Mouse (Mus musculus) ES-CJ7 (cell line): ENCODE measurements around the gene Tbc1d14.

Source experiments
- DNase-seq: peaks from one replicate; pipeline ENCODE4 v3.0.0; 2011; ENCODE audit warnings: low read depth, low spot score

Gene Tbc1d14

DNA sequence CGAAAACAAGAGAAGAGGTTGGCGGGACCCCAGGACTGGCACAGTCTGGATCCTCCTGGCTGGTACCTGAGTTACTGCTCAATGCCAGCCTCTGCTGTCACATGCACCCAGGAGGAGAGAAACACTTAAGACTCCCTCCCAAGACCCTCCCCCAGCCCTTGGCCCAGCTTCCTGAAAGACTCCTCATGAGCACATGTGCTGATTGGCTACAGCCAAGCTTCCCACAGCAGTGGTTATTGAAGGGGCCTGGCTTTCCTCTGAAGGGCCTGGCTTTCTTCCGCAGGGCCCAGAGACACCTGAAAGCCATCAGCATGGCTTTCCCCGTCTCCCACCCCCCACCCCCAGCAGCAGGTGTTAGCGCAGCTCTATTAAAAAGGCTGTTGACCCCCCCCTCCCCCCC, at the start of gene Tbc1d14:
TSS of gene Tbc1d14 (minus strand) at position 101 of the 400 bp plus-strand sequence.
- DNase-seq = peak; percentile 42

DNA sequence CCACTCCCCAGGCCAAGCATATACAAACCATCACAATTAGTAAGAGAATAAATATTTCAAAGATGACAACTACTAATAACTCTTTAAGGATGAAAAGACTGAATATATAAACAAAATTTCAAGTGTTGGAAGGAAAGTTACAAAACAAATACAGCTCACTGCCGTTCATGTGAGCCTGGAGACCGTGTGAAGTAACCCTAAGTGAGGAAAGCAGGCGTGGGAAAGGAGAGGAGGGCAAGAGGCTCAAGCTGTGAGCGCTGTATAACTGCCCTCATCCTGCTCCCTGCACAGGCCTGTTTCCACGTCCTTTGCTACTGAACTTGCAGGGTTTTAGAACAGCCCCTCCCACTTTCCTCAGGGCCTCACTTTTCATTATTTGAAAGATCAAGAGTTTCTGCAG, 32.5 kb upstream of the Tbc1d14 start:
- no peak for DNase-seq

DNA sequence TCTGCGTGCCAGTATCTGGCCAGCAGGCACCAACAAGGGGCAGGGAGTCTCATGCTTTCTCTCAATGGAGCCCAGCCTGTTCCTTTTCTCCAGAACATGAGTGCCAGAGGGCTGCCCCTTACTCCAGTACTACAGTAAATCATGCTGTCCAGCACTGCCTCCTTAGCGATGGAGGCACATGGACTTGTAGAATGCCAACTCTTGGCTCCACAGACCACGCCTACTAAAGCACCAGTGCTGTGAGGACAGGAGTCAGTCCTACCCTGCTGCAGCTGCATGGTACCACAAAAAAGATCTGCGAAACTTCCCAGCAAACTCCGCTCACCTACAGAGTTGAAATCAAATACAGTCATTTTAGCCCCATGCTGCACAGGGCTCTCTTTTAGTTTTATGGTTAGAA, 30.6 kb upstream of the Tbc1d14 start:
- no peak for DNase-seq

DNA sequence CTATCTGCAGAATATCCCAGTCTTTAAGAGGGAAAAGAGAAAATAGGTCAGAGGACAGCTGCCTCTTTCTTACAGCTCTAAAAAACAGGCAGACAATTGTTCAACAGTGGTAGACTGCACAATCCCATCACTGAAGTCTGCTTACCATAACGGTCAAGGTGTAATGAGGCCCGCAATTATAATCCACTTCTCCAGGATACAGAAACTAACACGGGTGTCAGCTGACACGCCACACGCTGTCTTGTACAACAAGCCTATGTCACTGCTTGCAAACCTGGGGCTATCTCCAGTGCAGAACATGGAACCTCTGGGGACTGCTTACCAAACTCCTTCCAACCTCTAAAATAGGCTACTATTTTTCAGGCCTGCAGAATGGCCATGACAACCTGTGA, 28.0 kb upstream of the Tbc1d14 start:
- DNase-seq = no peak

DNA sequence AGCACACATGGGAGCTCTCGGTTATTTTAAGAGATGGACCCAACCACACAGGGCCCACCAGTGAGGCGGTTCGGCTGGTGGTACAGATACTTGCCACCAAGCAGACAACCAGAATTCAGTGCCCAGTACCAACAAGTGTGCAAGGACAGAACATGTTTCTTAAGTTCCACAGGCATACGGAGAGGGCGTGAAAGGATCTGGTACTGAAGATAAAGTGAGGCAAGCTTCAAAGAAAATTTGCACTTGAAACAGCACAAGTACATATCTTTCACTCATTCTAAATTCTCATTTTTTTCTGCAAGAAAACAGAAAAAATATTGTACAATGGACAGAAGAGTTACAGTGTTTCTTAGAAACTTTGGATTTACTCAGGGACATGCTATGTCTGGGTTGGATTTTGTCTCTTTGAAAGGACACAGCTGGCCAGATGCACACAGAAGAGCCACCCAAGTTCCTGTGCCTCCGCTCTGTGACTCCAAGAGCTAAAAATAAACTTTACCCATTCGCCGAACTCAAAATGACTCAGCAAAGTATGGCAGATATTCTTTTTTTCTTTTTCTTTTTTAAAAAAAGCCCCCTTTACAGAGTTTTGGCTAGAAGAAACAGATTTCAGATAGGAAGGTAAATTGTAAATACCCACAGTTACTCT, 27.5 kb upstream of the Tbc1d14 start:
- no peak for DNase-seq

DNA sequence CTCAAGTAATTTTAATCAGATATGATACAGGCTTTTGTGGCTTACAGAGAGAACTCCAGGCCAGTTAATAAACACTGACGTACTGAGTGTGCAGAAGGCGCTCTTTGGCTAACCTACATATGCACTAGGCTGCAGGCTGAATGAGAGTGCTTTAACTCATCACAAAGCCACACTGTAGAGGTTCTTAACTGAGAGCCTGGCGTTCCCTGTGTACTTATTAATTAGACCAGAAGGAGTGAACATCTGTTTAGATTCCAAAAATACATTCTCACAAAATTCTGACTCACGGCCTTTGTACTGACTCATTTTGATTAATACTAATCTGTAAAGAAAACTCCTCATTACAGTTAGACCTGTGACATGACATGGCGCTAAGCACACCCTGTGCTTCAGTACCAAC, 25.8 kb upstream of the Tbc1d14 start:
- DNase-seq = no peak

DNA sequence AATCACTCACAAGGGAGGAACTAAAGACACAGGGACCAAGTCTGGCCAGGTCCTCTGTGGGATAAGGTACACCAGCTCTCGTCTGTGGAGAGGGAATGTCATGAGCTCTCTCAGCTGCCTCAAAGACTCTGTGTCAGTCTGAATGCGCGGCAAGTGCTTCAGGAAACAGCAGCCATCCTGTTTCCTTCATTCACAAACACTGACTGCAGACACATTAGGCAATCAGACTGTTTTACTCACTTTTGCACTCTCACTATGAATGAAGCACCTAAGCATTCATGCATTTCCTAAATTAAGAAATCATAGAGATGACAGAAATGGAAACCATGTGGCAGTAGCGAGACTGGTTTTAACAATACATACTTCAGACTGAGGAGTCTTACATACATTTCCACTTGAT, 25.3 kb upstream of the Tbc1d14 start:
- no peak for DNase-seq

DNA sequence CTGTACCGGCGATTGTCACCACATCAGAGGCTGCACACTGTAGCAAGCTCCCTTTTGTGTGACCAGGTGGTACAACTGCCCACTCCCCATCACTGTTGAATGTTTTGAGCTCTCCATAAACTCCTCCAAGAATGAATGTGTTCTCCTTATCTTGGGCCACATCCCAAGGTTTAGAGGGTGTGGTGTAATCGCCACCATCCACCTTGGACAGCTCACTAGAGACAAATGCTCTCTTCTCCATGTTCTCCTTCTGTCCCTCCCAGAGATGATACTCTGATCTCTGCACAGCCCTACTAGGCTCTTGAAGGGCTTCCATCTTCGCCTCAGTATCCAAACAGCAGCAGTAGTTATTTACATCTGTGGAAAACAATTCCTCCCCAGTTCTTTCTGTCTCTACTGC, 21.0 kb upstream of the Tbc1d14 start:
- no peak for DNase-seq

DNA sequence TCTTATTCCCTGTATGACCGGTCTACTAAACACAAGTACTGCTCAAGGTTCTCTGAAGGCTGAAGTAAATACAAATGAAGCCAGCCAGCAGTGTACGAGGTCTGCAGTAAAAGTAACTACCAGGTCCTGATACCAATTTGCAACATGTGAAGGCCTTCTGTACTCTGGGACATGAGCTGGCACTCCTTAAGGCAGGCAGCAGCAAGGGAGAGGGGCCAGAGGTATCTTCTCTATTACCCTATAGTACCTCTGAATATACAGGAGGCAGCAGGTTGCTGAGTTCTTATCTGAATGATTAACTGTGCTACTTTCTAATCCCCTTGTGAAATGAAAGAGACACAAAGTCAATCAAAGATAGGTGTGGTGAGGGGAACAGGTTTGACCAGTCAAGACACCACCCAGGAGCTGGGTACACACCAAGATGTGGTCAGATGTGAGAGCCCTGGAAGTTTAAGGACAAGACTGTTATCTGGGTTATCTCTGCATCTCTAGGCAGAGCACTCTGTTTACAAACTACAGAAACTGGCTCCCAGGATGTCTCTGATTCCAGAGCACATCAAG, 15.9 kb upstream of the Tbc1d14 start:
- DNase-seq = no peak

DNA sequence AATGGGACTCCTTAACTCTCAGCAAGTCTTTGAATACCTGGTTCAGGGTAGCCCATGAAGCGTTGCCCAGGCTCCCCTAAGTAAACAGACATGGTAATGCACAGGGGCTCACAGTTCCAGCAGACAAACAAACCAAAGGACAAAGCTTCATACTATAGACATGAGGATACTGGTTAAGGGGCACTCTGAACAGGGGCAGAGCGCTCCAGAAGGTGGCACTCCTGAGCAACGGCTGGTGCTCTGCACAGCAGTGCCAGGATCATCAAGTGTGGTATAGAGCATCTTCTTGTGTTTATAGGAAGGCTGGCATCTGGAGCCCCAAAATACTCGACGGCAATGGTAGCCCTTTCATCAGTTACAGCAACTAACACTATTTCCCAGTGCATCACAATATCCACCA, 10.0 kb upstream of the Tbc1d14 start:
- no peak for DNase-seq

DNA sequence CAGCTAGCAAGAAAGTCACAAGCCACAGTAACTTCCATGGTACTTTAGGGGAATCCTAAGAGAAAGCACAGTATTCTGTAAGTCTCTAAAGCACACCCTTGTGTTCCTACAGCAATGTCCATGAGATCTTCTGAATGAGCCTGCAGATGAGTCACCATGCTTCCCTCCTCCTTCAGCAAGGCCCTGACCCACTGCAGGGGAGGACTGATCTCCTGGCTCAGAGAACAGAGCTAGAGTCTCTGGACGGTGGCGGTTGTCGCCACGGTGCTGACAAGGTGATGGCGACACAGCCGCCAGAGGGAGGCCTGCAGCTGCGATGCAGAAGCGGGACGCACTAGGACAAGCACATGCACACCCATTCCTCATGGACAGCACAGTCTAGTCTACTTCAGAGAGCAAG, 9.0 kb upstream of the Tbc1d14 start:
- no peak for DNase-seq

DNA sequence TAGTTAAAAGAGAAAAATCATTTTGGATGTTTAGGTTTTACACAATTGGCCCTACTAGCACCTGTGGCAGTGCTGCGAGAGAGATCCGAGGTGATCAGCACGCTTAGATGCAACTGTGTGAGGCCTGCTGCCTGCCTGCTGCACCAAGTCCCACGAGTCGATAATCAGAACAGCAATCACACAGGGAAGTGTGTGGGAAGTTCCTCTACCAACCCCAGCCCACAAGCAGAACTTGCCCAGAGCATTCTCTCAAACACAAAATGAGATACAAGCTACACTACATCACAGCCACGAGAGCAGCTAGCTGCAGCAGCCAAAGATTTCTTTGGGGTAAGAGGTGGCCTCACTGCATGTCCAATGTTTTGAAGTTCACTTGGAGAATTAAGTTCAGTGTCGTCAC, 8.4 kb upstream of the Tbc1d14 start:
- no peak for DNase-seq

DNA sequence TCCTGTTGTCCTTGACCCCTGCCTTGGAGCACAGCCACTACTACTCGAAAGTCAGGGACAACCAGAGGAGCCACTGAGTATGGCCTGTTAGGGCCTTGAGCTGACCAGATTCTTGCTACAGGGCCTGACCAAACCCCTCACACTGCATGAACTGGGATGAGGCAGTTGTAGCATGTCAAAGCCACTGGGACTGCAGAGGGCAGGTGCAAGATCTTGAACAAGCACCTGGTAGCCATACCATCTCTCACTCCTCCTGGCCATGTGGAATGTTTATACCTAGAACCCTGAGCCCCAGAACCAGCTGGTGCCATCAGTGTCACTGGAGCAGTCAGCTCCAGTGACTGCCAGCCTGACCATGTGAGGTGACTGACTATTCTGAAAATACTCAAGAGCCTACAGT, 5.8 kb upstream of the Tbc1d14 start:
- no peak for DNase-seq

DNA sequence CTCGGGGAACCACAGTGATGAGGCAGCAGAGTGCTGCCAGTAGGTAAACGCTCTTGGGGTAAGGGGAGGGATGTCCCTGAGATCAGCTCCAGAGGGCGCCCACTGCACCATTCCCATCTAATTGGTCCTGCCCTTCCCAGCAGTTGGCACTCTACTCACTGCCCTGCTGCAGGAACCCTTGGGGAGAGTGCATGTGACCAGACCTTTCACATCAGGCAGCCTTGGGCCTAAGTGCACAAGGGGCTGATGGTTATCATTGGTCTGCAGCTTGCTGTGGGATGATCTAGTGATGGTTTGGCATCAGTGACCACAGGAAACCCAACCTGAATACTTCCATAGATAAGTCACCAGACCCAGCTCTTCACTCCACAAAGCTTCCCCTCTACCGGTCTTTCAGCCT, 4.6 kb upstream of the Tbc1d14 start:
- peak; percentile 15 for DNase-seq

DNA sequence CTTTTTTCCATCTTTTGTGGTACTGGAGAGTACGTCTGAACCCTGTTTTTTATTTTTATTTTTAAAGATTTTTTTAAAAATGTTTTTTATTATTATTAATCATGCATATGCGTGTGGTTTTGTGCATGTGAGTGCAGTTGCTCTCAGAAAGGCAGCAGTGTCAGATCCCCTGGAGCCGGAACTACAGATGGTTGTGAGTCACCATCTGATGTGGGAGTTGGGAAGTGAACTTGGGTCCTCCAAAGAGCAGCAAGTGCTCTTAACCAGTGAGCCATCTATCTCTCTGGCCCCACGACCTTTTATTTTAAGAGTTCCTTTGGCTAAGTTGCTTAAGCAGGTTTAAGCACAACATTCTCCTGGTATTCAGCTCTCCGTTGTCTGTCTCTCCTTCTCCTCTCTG, 3.1 kb upstream of the Tbc1d14 start:
- DNase-seq = no peak

DNA sequence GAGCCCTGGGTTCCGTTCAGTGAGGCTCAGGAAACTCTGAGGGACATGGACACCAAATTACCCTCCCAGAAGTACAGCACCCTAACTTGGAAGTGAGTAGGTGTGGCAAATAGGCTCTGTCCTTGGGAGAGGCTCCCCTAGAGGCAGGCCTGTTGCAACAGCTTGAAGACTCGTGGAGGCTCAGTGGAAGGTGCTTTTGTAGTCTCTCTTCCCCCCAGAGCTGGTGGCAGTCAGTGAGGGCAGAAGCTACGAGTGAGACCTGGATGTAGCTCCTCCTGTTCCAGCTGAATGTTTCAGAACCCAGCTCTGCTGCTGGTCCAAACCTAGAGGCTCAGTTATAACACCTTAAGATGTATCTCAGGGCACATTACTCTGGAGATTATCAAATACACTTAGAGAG, 2.0 kb upstream of the Tbc1d14 start:
- peak; percentile 25 for DNase-seq

DNA sequence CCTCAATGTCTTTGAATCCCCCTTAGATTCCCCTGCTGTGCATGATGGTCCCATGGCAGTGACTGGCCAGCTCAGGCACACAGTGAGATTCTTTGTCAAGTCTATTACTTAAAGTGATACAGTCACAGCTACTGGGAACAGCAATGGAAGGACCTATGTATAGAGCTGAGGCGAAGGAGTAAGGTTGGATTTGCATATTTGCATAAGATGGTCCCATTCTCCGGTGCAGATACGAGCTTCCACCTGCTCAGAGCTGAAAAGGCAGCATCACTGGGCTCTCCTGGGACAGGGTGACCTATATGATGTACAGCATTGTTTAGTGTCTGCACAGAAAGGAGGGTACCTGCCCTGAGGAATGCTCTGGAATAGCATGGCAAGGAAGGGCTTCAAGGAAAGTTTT, 1.3 kb upstream of the Tbc1d14 start:
- no peak for DNase-seq

DNA sequence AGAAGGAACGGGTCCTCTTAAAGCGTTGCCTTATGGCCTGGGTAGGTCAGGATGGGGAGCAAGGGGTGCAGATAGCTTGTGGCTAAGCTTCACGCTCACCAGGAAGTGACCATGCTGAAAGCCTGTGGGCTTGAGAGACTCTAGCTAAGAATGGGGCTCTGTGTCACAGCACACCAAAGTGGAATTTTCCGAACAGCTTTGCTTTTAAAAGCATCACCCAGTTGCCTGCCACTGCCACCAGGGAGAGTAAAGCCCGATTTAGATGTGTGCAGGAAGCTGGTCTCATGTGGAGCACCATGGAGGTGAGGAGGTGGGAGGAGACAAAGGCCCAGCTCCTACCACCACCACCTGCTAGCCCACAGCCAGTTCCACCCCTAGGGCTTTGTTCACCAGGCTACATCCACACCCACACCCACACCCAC, 2.6 kb downstream of the Tbc1d14 start:
- DNase-seq = no peak

DNA sequence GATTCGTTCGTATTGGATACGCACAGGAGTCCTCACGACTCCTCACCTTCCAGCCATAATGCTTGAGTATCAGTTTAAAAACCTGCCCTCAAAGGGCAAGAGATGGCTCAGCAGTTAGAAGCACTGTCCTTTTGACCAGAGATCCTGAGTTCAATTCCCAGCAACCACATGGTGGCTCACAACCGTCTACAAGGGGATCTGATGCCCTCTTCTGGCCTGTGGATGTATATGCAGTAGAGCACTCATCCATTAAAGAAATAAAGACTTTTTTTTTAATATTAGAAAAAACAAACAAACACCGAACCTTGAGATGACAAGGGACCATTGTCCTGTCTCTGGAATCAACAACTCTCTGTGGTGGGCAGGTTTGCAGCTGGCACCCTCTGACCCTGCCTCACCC, 8.8 kb downstream of the Tbc1d14 start:
- peak; percentile 64 for DNase-seq

DNA sequence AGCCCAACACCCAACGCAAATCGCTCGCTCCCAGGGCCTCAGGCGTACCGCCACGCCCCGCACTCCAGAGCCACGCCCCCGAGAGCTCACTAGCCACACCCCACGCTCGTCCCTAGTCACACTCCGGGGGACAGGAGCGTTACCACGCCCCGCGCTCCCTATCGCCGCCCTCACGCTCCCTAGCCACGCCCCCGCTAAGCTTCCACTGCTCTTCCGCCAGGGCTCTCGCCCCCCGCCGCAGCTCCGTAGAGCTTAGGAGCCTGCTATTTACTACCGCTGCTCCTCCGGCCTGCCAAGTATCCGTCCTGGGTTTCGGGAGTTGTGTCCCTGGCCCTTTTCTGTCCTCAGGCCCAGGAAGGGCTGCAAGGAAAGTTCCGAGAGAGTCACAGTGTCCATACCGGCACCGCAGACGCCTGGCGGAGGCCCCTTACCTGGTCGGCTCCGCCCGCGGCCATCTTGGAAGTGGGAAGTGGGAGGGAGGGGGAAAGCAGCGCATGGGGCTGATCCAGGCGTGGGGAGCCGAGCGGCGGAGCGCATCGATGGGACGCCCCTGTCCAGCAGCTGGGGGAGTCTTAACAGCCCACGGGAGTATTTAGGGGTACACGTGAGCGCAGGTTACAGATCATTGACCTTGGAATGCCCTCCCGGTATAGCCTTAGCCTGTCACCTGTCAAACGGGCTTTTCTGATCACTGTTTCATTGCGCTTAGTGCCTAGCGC, 11.0 kb downstream of the Tbc1d14 start:
- DNase-seq = peak; percentile 99

DNA sequence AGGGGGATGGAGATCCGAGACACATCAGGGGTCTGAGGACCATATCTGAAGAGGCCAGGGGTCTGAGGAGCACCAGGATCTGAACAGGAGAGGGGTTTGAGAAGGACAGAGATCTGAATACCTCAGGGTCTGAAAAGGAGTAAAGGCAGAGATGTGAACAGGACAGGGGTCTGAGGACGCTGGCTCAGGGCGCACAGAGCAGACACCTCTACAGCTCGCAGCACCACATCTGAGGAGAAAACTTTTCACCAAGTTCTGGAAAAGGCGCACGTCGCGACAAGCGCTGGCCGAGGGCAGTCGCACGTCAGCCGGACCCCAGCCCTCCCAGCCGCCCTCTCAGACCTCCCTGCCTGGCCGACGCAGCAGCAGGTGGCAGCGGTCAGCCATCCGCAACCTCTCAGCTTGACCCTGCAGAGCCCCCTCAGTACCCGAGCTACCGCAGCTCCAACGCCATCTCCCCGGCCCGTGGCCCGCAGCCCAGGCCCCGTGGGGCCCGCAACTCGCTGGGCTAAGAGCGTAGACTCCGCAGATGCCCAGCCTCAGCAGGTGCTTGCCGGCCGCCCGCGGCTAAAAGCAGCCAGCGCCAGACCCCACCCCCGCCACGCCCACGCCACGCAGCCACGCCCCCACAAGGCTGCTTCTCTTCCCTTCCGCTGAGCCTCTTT, 11.7 kb downstream of the Tbc1d14 start:
- DNase-seq = no peak

DNA sequence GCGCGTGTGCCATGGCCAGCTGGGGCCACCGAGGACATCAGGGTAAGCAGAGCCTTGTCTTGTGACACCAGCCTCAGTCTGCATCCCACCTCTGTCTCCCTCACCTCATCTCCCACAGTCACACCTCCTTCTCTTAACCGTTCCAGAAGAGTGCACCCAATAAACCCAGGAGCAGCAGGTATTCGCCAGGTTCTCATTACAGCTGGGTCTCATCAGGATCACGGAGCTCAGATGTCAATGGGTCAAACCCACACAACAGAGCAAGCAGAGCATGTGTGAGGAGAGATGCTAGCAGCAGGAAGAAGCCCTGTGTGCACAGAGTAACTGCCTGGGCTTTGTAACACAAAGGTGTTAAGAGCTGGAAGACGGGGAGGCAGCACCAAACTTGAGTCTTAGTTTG, 13.1 kb downstream of the Tbc1d14 start:
- no peak for DNase-seq

DNA sequence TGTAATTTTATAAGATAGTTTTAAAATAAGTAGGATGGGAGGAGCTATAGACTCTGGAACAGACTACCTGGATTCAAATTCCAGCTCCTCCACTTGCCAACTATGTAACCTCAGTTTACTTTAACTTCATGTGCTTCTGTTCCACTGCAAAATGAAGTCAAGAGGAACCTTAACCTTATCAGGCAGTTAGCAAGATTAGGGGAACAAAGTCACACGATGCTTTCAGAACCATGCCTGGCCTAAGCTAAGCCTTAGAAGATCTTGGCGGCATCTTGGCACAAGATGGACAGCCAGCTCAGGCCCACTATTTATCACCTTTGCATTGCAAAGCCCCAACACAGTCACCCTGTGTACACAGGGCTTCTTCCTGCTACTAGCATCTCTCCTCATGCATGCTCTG, 14.1 kb downstream of the Tbc1d14 start:
- DNase-seq = no peak
